Mouse (Mus musculus) left cerebral cortex, adult 18-20 months (tissue): ENCODE results near the gene Ocm. TPM values are rescaled to one million over a fixed set of nuclear protein-coding genes. Genes with fewer than 3 reads are reported as not detected.

Experiments used
- total RNA-seq, 2 experiments: library from RNA; stranded (reverse); gene quantifications; 2 replicates each; pipeline ENCODE4 v1.2.3; 2021

Ocm gene
- total RNA-seq, 2 experiments from 2014 or later: 0.60 to 1.9 TPM

Other genes with a start within 250 kb of the Ocm start
- 10 to 100 TPM; 43.8 to 45.4 TPM for gene Eif2ak1, start 208.9 kb downstream of the Ocm start, total RNA-seq
- gene Ankrd61, start 129.0 kb downstream of the Ocm start, total RNA-seq: not detected
- 10 to 100 TPM; 33.9 to 37.8 TPM for gene Aimp2, start 116.8 kb downstream of the Ocm start, total RNA-seq
- 10 to 100 TPM; 16.6 to 19.0 TPM for gene Pms2, start 116.7 kb downstream of the Ocm start, total RNA-seq
- 1 to 10 TPM; 1.5 to 2.0 TPM for gene Gm42421, start 98.5 kb downstream of the Ocm start, total RNA-seq
- gene Rsph10b, start 93.6 kb downstream of the Ocm start, total RNA-seq: 1 to 10 TPM; 3.7 to 3.9 TPM
- gene Ccz1, start 11.8 kb downstream of the Ocm start, total RNA-seq: 10 to 100 TPM; 37.5 to 42.8 TPM
- gene Lmtk2, start 73.8 kb upstream of the Ocm start, total RNA-seq: 100 to 1,000 TPM; 150 to 165 TPM
- under 1 TPM; 0.16 to 0.30 TPM for gene Bhlha15, start 163.6 kb upstream of the Ocm start, total RNA-seq
- gene Tecpr1, start 196.9 kb upstream of the Ocm start, total RNA-seq: 10 to 100 TPM; 91.9 to 92.5 TPM
- 10 to 100 TPM; 67.8 to 73.6 TPM for gene Bri3, start 217.8 kb upstream of the Ocm start, total RNA-seq